Mouse (Mus musculus): ENCODE measurements around the gene Slc25a22. TPM values are rescaled to one million over a fixed set of nuclear protein-coding genes. Genes with fewer than 3 reads are reported as not detected.

Gene Slc25a22
- total and polyA plus RNA-seq, 2 experiments from 2014 or later: 121 to 148 TPM

GRCm38 (mm10) chr7:141429840-141430584 is 7.7 kb downstream of the Slc25a22 start:
- peaks cover 21% of the 10 kb centered on the region for H3K4me1 ChIP-seq (ENCODE audit: insufficient read depth, low read length)
- DNase-seq (ENCODE audit: low spot score) (no peak), ATAC-seq (ENCODE audit: low FRiP score) (peak; percentile 18; the same call in 1 of the 2 replicates)
- peak overlapping the region; percentile 81; the same call in 1 of the 2 replicates for H3K27ac ChIP-seq (ENCODE audit: low read depth, low read length)
- peak overlapping the region; percentile 85 for H3K4me2 ChIP-seq (ENCODE audit: low read depth, low read length, poor library complexity, severe bottlenecking)
- H3K4me3 ChIP-seq (ENCODE audit: low read depth, low read length): peak overlapping the region; percentile 57
- no peak overlapping the region for H3K9ac ChIP-seq (replicated peaks; ENCODE audit: low read length, poor library complexity, severe bottlenecking)
- H3K27me3 ChIP-seq (ENCODE audit: insufficient read depth, low read length): no peaks in the 10 kb centered on the region
- no peak for TF ChIP-seq CTCF (IDR thresholded peaks at IDR 0.05)
- no peaks in the 10 kb centered on the region for H3K9me3 ChIP-seq (ENCODE audit: low read length)
- WGBS: 64% methylated on average over 9 of the region's 9 CpGs
- H3K36me3 ChIP-seq (ENCODE audit: insufficient read depth, low read length): peaks cover 42% of the 10 kb centered on the region

GRCm38 (mm10) chr7:141429310-141429709 is 8.4 kb downstream of the Slc25a22 start, which contains the start of gene Cend1:
TSS of gene Cend1 (minus strand) at chr7:141429491.
- Histone ChIP-seq H3K27ac (ENCODE audit: low read depth, low read length) (peak within 1 kb of the TSS; percentile 81), H3K4me1 (ENCODE audit: insufficient read depth, low read length) (peaks cover 18% of the 10 kb centered on the region), H3K9me3 (ENCODE audit: low read length) (no peaks in the 10 kb centered on the region), H3K4me2 (ENCODE audit: low read depth, low read length, poor library complexity, severe bottlenecking) (peak within 1 kb of the TSS; percentile 85), H3K4me3 (ENCODE audit: low read depth, low read length) (peak within 1 kb of the TSS; percentile 57), H3K27me3 (ENCODE audit: insufficient read depth, low read length) (no peaks in the 10 kb centered on the region), H3K36me3 (ENCODE audit: insufficient read depth, low read length) (peaks cover 42% of the 10 kb centered on the region), H3K9ac (replicated peaks; ENCODE audit: low read length, poor library complexity, severe bottlenecking) (peak within 1 kb of the TSS; percentile 82)
- peak; percentile 14 for TF ChIP-seq CTCF (IDR thresholded peaks at IDR 0.05)
- ATAC-seq (ENCODE audit: low FRiP score): peak; percentile 61
- WGBS: 1% methylated on average over 19 of the region's 19 CpGs
- peak; percentile 89 for DNase-seq (ENCODE audit: low spot score)

GRCm38 (mm10) chr7:141428701-141429100 is 9.0 kb downstream of the Slc25a22 start:
- Histone ChIP-seq H3K9ac (replicated peaks; ENCODE audit: low read length, poor library complexity, severe bottlenecking) (peak overlapping the region; percentile 82), H3K9me3 (ENCODE audit: low read length) (no peaks in the 10 kb centered on the region), H3K4me2 (ENCODE audit: low read depth, low read length, poor library complexity, severe bottlenecking) (peak overlapping the region; percentile 85), H3K27ac (ENCODE audit: low read depth, low read length) (peak overlapping the region; percentile 81), H3K36me3 (ENCODE audit: insufficient read depth, low read length) (peaks cover 42% of the 10 kb centered on the region), H3K4me1 (ENCODE audit: insufficient read depth, low read length) (peaks cover 14% of the 10 kb centered on the region), H3K27me3 (ENCODE audit: insufficient read depth, low read length) (no peaks in the 10 kb centered on the region), H3K4me3 (ENCODE audit: low read depth, low read length) (peak overlapping the region; percentile 57)
- DNase-seq (ENCODE audit: low spot score): peak; percentile 15
- WGBS: 49% methylated on average over 5 of the region's 5 CpGs
- ATAC-seq (ENCODE audit: low FRiP score): no peak
- no peak for TF ChIP-seq CTCF (IDR thresholded peaks at IDR 0.05)

GRCm38 (mm10) chr7:141426948-141427730 is 10.6 kb downstream of the Slc25a22 start:
- DNase-seq (ENCODE audit: low spot score) (no peak), ATAC-seq (ENCODE audit: low FRiP score) (no peak)
- Histone ChIP-seq H3K4me2 (ENCODE audit: low read depth, low read length, poor library complexity, severe bottlenecking) (no peak overlapping the region), H3K9ac (replicated peaks; ENCODE audit: low read length, poor library complexity, severe bottlenecking) (no peak overlapping the region), H3K27ac (ENCODE audit: low read depth, low read length) (no peak overlapping the region), H3K9me3 (ENCODE audit: low read length) (no peaks in the 10 kb centered on the region), H3K27me3 (ENCODE audit: insufficient read depth, low read length) (no peaks in the 10 kb centered on the region), H3K4me1 (ENCODE audit: insufficient read depth, low read length) (peaks cover 11% of the 10 kb centered on the region), H3K36me3 (ENCODE audit: insufficient read depth, low read length) (peaks cover 33% of the 10 kb centered on the region), H3K4me3 (ENCODE audit: low read depth, low read length) (no peak overlapping the region)
- 89% methylated on average over 12 of the region's 12 CpGs for WGBS
- TF ChIP-seq CTCF (IDR thresholded peaks at IDR 0.05): no peak

GRCm38 (mm10) chr7:141423811-141424210 is 13.9 kb downstream of the Slc25a22 start:
- H3K9me3 ChIP-seq (ENCODE audit: low read length): no peaks in the 10 kb centered on the region
- ATAC-seq (ENCODE audit: low FRiP score): no peak
- no peak overlapping the region for H3K9ac ChIP-seq (replicated peaks; ENCODE audit: low read length, poor library complexity, severe bottlenecking)
- TF ChIP-seq CTCF (IDR thresholded peaks at IDR 0.05): no peak
- DNase-seq (ENCODE audit: low spot score): no peak
- H3K27me3 ChIP-seq (ENCODE audit: insufficient read depth, low read length): no peaks in the 10 kb centered on the region
- H3K36me3 ChIP-seq (ENCODE audit: insufficient read depth, low read length): peaks cover 14% of the 10 kb centered on the region
- no peak overlapping the region for H3K27ac ChIP-seq (ENCODE audit: low read depth, low read length)
- no peak overlapping the region for H3K4me3 ChIP-seq (ENCODE audit: low read depth, low read length)
- H3K4me1 ChIP-seq (ENCODE audit: insufficient read depth, low read length): peaks cover 7% of the 10 kb centered on the region
- no peak overlapping the region for H3K4me2 ChIP-seq (ENCODE audit: low read depth, low read length, poor library complexity, severe bottlenecking)
- WGBS: 75% methylated on average over 4 of the region's 4 CpGs

Measured in midbrain, postnatal 0 days (tissue).